Mouse (Mus musculus): ENCODE measurements around the gene Pax8. TPM values are rescaled to one million over a fixed set of nuclear protein-coding genes. Genes with fewer than 3 reads are reported as not detected.

Gene Pax8
- polyA plus RNA-seq, 1 experiment from 2014 or later: 26.1 TPM

DNA sequence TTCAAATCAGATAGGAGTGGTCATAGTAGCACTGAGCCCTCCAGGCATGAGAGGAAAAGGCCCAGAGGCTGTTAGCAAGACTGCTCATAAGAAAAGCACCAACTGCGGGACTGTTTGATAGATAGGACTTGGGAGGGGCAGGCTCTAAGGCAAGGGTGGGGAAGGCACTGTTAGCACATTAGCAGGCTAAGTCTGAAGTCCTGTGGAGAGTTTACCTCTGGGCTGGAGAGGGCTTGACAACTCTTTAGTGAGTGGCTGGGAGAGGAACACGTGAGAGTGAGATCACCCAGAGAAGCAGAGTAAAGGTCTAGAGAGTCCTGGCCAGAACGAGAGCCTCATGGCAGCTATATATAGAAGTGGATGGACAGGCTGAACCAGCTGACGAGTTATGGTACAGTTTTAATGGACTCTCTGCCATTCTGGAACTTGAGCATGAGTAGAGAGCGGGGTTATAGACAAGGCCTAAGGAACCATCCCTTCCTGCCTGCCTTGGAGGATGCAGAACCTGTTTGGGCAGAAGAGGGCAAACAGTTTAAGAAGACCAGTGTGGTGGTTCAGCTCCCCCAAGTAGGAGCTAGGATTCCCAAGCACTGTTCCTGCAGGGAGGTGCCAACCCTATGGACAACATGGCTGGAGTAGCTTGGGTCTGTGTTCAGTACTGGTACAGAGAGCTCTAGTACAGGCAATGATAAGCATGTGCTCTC, 96.5 kb downstream of the Pax8 start:
- Histone ChIP-seq H3K4me1 (ENCODE audit: control insufficient read depth, insufficient read depth, low read length) (no peaks in the 10 kb centered on the region), H3K27ac (ENCODE audit: low read depth, low read length) (no peak overlapping the region), H3K9ac (ENCODE audit: low read length) (no peak overlapping the region), H3K4me2 (ENCODE audit: low read depth) (no peak overlapping the region), H3K4me3 (ENCODE audit: low read depth, low read length) (no peak overlapping the region), H3K36me3 (ENCODE audit: control insufficient read depth, insufficient read depth, low read length) (no peaks in the 10 kb centered on the region), H3K27me3 (ENCODE audit: control insufficient read depth, insufficient read depth, low read length) (no peaks in the 10 kb centered on the region), H3K9me3 (ENCODE audit: control insufficient read depth, low read length) (no peaks in the 10 kb centered on the region)
- no peak for ATAC-seq (ENCODE audit: insufficient read depth, low FRiP score, low TSS enrichment)
- no peak for DNase-seq (ENCODE audit: low spot score)
- 77% methylated on average over 5 of the region's 5 CpGs for WGBS

Other genes with a start within 250 kb of the Pax8 start
- not detected in 2 replicates for gene Il1f5, start 198.6 kb downstream of the Pax8 start, polyA plus RNA-seq (2014; fragmentation: Nextera tagmentation; extraction: Ambion mirVana)
- gene Il1f10, start 184.4 kb downstream of the Pax8 start, polyA plus RNA-seq (2014; fragmentation: Nextera tagmentation; extraction: Ambion mirVana): not detected in 2 replicates
- gene Il1rn, start 138.7 kb downstream of the Pax8 start, polyA plus RNA-seq (2014; fragmentation: Nextera tagmentation; extraction: Ambion mirVana): not detected in 2 replicates
- 0.65 and 1.2 TPM in 2 replicates for gene Psd4, start 108.0 kb downstream of the Pax8 start, polyA plus RNA-seq (2014; fragmentation: Nextera tagmentation; extraction: Ambion mirVana)

Measured in neural tube, embryonic 11.5 days (tissue).